Mouse (Mus musculus) G1E (cell line): ENCODE data around the gene Rpp25l.

Experiments
- CTCF ChIP-seq: IDR thresholded peaks from 2 replicates; pipeline ENCODE4 v1.5.1; 2012; ENCODE audit warnings: low read depth, low read length, inconsistent platforms, mixed read lengths
- GATA1 ChIP-seq: IDR thresholded peaks from 2 replicates; pipeline ENCODE4 v1.6.1; 2012; ENCODE audit warnings: borderline replicate concordance, low read length, inconsistent platforms, mixed read lengths

- no peak for TF ChIP-seq CTCF
- TF ChIP-seq GATA1, result no peak
Measured at GRCm38 (mm10) chr4:41758701-41759100, 45.4 kb upstream of the Rpp25l start.
